Mouse (Mus musculus) spleen, postnatal 36 days (tissue): ENCODE results near the gene Serpina10.
"Not testable (repeated sequence)": the region's sequence is repeated elsewhere in the genome, so short reads cannot be mapped to it uniquely, and the experiment has no call there.

Experiments
- DNase-seq, 2 experiments: peaks; one replicate each; pipeline ENCODE4 v3.0.0; 2022; ENCODE audit warnings: low spot score in 2 of 2, mixed read lengths in 1 of 2

The Serpina10 gene

DNA sequence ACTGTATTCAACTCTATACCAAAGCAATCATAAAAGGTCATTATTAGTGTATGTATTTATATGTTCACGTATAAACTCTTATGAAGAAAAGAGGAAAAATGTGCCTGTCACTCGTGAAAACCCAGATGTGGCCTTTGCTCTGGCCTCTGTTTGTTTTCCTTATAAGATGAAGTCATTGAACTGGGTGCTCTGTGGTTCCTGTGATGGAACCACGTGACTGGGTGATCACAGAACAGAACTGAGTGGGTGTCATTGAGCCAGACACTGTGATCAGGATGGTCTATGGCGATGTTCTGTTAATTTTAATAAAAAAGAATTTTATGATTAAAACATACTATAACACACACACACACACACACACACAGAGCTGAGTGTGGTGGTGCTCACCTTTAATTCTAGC, 15.5 kb downstream of the Serpina10 start:
- no peak for DNase-seq

DNA sequence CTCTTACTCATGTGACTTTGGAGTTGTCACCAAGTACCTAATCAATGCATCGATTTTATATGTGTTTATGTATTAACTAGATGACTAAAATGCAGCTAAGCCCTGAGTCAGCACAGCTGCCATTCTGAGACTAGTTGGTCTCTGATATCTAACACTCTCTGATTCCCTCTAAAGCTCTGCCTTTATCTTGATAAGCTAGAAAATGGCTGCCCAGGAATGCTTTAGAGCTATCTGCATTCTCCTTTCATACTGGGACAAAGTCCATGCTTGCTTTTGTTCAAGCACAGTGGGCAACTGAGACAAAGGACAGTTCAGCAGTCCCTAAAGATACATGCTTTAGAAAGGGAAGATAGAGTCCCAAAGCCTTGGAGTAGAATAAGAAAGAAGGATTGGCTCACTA, 16.1 kb downstream of the Serpina10 start:
- DNase-seq, result no peak

DNA sequence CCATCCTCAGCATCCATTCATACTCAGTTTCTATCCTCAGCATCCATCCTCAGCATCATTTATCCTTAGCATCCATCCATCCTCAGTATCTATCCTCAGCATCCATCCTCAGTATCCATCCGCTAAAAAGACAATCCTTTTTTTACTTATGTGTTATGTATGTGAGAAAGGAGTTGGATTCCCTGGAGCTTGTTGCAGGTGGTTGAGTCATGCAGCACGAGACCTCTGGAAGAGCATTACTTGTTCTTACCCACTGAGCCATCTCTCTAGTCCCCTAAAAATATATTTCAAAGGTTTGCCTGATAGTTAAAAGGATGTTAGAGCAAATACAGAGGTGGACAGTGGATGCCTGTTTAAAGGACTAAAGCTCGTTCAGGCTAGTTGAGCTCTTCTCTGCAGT, 29.4 kb downstream of the Serpina10 start:
- no peak for DNase-seq

DNA sequence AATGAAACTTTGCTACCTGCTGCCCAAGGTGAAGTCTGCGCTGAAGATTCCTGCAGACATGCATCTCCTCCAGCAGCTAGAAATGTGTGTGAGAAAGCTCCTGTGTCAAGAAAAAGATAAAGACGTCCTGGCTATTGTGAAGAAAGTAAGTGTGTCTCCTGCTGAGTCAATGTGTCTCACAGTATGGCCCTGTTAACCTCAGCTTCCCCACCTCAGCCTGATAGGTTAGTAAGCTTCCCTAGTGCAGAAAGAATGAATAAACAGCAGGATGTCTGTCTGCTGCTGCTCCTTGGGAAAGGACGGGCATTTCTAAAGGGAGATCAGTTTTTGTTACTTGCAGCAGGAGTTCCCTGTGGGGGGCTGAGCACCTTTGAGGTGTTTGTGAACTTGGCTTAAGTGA, 30.9 kb downstream of the Serpina10 start:
- DNase-seq, result no peak

DNA sequence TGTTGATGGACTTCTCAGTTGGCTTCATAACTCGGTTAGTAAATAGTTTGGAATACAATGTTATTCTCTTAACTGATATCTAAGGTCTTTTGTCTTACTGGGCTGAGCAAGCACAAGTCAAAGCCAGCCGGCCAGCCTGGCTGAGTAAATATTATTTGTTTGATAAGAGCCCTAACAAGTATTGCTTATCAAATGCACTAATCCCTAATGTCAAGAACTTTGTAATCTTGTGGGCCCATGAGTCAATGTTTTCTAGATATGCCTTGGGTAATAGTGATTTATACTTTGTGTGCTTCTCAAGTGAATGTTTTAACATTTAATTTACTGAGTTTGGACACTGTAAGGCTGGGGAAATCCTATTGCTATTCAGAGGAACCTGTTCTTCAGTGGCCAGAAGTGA, 32.8 kb downstream of the Serpina10 start:
- no peak for DNase-seq

DNA sequence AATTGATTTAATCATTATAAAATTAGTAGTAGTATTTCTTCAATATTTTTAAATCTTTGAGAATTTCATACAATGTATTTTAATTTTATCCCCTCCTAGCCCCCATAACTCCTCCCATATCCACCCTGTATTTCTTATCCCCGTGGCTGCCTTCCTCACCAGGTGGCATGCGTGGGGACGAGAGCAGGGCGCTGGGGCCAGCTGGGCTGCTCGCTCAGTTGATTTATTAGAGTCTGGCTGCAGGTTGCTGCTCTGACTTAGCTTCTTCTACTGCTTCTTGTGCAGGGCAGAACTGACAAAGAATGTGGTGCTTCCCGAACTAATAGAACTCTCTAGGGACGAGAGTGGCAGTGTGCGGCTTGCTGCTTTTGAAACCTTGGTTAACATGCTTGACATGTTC, 47.5 kb downstream of the Serpina10 start:
- DNase-seq, result no peak

DNA sequence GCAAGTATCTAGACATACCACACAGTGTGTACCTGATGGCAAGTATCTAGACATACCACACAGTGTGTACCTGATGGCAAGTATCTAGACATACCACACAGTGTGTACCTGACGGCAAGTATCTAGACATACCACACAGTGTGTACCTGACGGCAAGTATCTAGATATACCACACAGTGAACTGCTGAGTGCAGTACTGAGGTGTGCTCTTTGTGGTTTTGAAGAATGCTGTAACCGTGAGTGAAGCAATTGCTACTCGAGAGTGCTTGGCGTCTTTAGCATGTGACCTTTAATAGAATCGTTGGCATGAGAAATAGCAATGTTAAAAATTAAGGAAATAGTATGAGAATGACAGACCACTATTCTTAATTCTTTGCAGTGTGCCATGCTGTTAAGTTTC, 53.1 kb downstream of the Serpina10 start:
- not testable (repeated sequence) for DNase-seq

DNA sequence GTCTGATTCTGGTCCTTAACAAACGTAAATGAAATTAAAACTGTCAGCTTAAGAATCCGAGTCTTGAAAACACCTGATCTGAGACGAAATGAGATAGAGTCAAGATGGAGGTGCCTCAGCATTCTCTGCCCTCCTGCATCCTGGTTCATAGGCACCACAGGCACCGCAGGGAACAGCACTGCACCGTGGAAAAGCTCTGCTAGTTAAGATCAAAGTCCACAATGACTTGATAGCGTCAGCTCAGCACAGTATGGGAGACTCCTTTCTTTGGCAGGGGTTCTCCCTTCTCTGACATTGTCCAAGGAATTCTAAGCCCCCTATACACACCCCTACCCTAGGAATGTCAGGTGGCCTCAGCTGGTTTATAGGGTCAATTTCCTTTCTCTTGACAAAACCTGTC, 61.6 kb downstream of the Serpina10 start:
- DNase-seq, result no peak

DNA sequence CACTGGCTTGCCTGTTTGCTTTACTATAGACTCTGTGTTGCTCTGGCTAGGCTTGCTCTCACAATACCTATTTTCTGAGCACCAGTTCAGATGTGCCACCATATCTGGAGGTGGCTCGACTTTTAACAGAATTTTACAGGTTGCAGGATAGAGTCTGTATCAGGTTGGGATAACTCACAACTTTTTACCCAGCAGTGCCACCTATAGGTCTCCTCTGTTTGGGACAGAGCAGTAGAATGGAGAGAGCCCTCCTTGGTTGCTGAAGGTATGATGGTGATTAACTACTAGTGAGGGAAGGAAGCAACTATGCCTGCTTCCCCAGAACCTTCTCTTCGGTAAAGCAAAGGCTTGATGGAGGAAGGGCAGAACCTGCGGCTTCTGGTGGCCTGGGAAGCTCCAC, 64.1 kb downstream of the Serpina10 start:
- no peak for DNase-seq

DNA sequence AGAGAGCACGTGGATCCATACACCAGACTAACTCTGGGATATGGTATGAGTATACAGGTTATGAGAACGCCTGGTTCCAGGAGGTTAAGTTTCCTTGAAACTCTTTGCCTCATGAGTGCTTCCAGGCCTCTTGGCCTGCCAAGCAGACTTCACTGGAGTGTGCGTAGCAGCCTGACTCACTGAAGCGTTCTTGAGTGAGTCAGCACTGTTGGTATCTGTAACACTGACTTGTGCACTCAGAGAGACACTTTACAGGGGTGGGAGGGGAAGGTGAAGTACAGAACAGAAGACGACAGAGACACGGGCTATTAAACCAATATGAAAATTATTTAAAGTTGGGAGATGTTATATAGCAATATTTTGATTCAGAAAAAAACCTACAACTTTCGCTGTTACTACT, 66.1 kb downstream of the Serpina10 start:
- DNase-seq, result no peak
